Mouse (Mus musculus) heart, embryonic 12.5 days (tissue): ENCODE measurements around the gene 2900026A02Rik. TPM values are rescaled to one million over a fixed set of nuclear protein-coding genes. Genes with fewer than 3 reads are reported as not detected.

Experiments
- ATAC-seq: fragments of 200-750 bp; cut with Nextera tagmentation; 2 replicates; pipeline ENCODE4 v1.8.0; 2017; ENCODE audit warnings: moderate TSS enrichment, moderate library complexity; ENCODE audit not compliant: insufficient number of reproducible peaks, low FRiP score
- H3K27ac ChIP-seq: fragments of 300-500 bp; sonication (generic); 2 replicates; pipeline ENCODE4 v1.5.1; 2016; ENCODE audit warnings: mild to moderate bottlenecking, moderate library complexity; ENCODE audit not compliant: poor library complexity, severe bottlenecking
- H3K27me3 ChIP-seq: fragments of 300-500 bp; sonication (generic); replicated peaks from 2 replicates; pipeline ENCODE4 v1.6.1; 2016; ENCODE audit warnings: mild to moderate bottlenecking, moderate library complexity
- H3K36me3 ChIP-seq: fragments of 300-500 bp; sonication (generic); 2 replicates; pipeline ENCODE4 v1.6.1; 2016; ENCODE audit warnings: mild to moderate bottlenecking, moderate library complexity
- H3K4me1 ChIP-seq: fragments of 300-500 bp; sonication (generic); replicated peaks from 2 replicates; pipeline ENCODE4 v1.6.1; 2016; ENCODE audit warnings: mild to moderate bottlenecking
- H3K4me2 ChIP-seq: fragments of 300-500 bp; sonication (generic); 2 replicates; pipeline ENCODE4 v1.6.1; 2016; ENCODE audit warnings: mild to moderate bottlenecking, moderate library complexity
- H3K4me3 ChIP-seq: fragments of 300-500 bp; sonication (generic); 2 replicates; pipeline ENCODE4 v1.5.1; 2016; ENCODE audit warnings: mild to moderate bottlenecking
- H3K9ac ChIP-seq: fragments of 300-500 bp; sonication (generic); 2 replicates; pipeline ENCODE4 v1.6.1; 2016; ENCODE audit warnings: mild to moderate bottlenecking, moderate library complexity
- H3K9me3 ChIP-seq: fragments of 300-500 bp; sonication (generic); replicated peaks from 2 replicates; pipeline ENCODE4 v1.6.1; 2016; ENCODE audit warnings: mild to moderate bottlenecking, moderate library complexity
- WGBS: fragments of 180-500 bp; shearing (Covaris S2); methylation state at CpG from one replicate; pipeline ENCODE4 v1.1.7; 2016; 5-methylcytosine and 5-hydroxymethylcytosine counted together
- polyA plus RNA-seq: library from polyadenylated mRNA; unstranded; fragments of >200 nt; fragmentation: Nextera tagmentation; extraction: Ambion mirVana; gene quantifications from 2 replicates; pipeline ENCODE4 v1.2.1, GENCODE M21; 2016

The 2900026A02Rik gene
- polyA plus RNA-seq, 1 experiment from 2014 or later: 20.0 TPM

DNA sequence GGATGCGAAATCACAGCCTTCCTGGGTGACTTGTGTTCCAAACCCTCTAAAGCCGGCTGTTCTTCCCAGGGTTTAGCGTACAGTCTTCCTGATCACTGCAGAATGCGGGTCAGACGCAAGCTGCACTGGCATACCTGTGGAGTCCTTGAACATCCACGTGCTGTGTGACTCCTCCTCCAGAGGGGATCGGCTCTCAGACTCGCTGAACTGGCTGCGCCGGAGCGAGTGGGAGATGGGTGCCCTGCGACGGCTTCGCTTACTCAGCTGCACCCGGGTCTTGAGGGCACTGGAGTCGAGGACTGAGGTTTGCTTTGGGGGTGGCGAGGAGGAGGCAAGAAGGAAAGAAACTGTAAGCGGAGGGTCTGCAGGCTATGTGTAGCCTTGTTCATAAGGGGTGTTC, 125.6 kb downstream of the 2900026A02Rik start:
- no peak overlapping the region for H3K4me2 ChIP-seq
- WGBS: 87% methylated on average over 18 of the region's 18 CpGs
- no peak for ATAC-seq
- no peak overlapping the region for H3K27ac ChIP-seq
- no peaks in the 10 kb centered on the region for H3K27me3 ChIP-seq
- H3K9me3 ChIP-seq: no peaks in the 10 kb centered on the region
- no peak overlapping the region for H3K9ac ChIP-seq
- no peak overlapping the region for H3K4me3 ChIP-seq
- H3K4me1 ChIP-seq: peaks cover 8% of the 10 kb centered on the region; the same call in 1 of the 2 replicates
- peaks cover 89% of the 10 kb centered on the region for H3K36me3 ChIP-seq

GRCm38 (mm10) chr5:113092406-113092805, 128.6 kb downstream of the 2900026A02Rik start:
- Histone ChIP-seq H3K9me3 (no peaks in the 10 kb centered on the region), H3K36me3 (peaks cover 99% of the 10 kb centered on the region), H3K27me3 (no peaks in the 10 kb centered on the region), H3K4me1 (peaks cover 6% of the 10 kb centered on the region; the same call in 1 of the 2 replicates), H3K4me3 (no peak overlapping the region), H3K9ac (no peak overlapping the region), H3K27ac (no peak overlapping the region), H3K4me2 (no peak overlapping the region)
- WGBS: 74% methylated on average over 7 of the region's 7 CpGs
- no peak for ATAC-seq

DNA sequence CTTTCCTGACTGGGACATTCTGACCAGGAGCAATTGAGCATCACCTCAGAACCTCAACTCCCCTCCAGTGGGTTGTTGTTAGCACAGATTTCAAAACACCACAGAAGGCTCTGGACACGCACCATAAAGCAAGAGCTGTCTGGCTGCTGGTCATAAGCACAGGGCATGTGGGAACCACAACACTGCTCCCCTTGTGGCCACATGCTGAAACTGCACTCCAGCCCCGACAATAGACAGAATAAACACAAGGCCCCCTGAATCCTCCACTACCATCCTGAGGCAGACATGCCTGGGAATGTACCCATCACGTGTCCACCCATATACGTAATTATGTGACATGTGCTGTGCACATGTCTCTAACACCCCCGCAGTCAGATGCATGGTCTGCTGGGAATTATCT, 129.9 kb downstream of the 2900026A02Rik start:
- 61% methylated on average over 5 of the region's 5 CpGs for WGBS
- no peak overlapping the region for H3K4me3 ChIP-seq
- H3K27me3 ChIP-seq: no peaks in the 10 kb centered on the region
- no peak overlapping the region for H3K9ac ChIP-seq
- H3K9me3 ChIP-seq: no peaks in the 10 kb centered on the region
- no peak overlapping the region for H3K27ac ChIP-seq
- H3K4me1 ChIP-seq: peaks cover 11% of the 10 kb centered on the region
- no peak for ATAC-seq
- H3K4me2 ChIP-seq: no peak overlapping the region
- H3K36me3 ChIP-seq: peaks cover 88% of the 10 kb centered on the region

DNA sequence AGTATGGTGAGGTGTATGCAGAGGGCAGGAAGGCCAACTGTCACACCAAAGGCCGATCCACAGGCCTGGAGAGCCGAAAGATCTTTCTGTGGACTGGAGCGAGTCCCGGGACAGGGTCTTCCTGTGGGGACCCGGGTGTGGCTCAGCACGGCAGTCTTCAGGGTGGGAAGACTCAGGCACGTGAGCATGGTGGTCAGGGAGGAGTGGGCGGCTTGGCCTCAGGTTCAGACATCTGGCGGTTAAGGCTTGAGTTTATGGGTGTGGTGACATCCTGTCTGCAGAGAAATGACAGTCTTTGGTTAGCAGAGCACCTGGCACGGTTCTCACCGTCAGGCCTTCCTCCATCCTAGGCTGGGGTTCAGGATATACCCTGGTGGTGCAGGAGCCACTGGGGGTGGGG, 130.3 kb downstream of the 2900026A02Rik start:
- Histone ChIP-seq H3K36me3 (peaks cover 84% of the 10 kb centered on the region), H3K9ac (no peak overlapping the region), H3K4me3 (no peak overlapping the region), H3K27ac (no peak overlapping the region), H3K9me3 (no peaks in the 10 kb centered on the region), H3K4me1 (peaks cover 11% of the 10 kb centered on the region), H3K4me2 (no peak overlapping the region), H3K27me3 (no peaks in the 10 kb centered on the region)
- WGBS: 89% methylated on average over 11 of the region's 11 CpGs
- ATAC-seq: no peak

DNA sequence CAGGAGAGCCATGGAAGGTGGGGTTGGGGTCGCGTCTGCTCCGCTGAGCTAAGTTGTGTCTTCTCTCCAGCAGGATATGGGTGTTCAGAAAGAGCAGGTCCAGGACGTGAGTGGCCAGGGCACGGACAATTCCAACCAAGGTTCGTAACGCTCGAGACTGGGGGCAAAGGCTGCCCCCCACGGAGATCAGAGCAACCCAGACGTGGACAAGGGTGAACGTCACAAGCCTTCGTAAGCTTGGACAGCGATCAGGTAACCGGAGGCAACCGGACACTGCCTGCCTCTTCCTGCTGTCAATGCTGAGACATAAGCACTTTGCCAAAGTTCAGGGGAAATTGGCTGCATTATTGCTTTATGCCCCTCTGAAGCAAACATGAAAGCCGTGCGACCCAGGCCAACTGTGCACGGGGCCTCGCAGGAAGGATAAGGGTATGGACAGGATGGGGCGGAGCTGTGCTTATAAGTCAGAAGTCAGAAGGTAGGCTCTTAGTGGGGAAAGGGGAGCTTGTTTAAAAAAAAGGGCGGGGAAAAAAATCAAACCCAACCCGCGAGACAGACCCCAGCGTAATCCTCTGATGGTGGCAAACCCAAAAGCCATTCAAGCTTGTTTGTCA, 130.9 kb downstream of the 2900026A02Rik start:
- Histone ChIP-seq H3K9me3 (no peaks in the 10 kb centered on the region), H3K9ac (no peak overlapping the region), H3K36me3 (peaks cover 84% of the 10 kb centered on the region), H3K4me3 (no peak overlapping the region), H3K4me1 (peaks cover 11% of the 10 kb centered on the region), H3K4me2 (no peak overlapping the region), H3K27me3 (no peaks in the 10 kb centered on the region), H3K27ac (no peak overlapping the region)
- ATAC-seq: no peak
- 91% methylated on average over 24 of the region's 24 CpGs for WGBS

- no peak for ATAC-seq
These were observed 133.6 kb downstream of the 2900026A02Rik start for GRCm38 (mm10) chr5:113087465-113087864.

GRCm38 (mm10) chr5:113086990-113087389, 134.0 kb downstream of the 2900026A02Rik start:
- Histone ChIP-seq H3K36me3 (peaks cover 55% of the 10 kb centered on the region), H3K9ac (no peak overlapping the region), H3K4me2 (no peak overlapping the region), H3K4me3 (no peak overlapping the region), H3K27ac (no peak overlapping the region), H3K9me3 (no peaks in the 10 kb centered on the region), H3K4me1 (peaks cover 18% of the 10 kb centered on the region), H3K27me3 (no peaks in the 10 kb centered on the region)
- ATAC-seq: no peak
- 44% methylated on average over 4 of the region's 4 CpGs for WGBS

More at GRCm38 (mm10) chr5:113087465-113087864, 133.6 kb downstream of the 2900026A02Rik start:
- no peaks in the 10 kb centered on the region for H3K9me3 ChIP-seq
- no peaks in the 10 kb centered on the region for H3K27me3 ChIP-seq
- 77% methylated on average over 1 of the region's 2 CpGs for WGBS
- H3K9ac ChIP-seq: no peak overlapping the region
- peaks cover 60% of the 10 kb centered on the region for H3K36me3 ChIP-seq
- no peak overlapping the region for H3K4me2 ChIP-seq
- no peak overlapping the region for H3K4me3 ChIP-seq
- H3K4me1 ChIP-seq: peaks cover 15% of the 10 kb centered on the region
- no peak overlapping the region for H3K27ac ChIP-seq

GRCm38 (mm10) chr5:113086439-113086838, 134.6 kb downstream of the 2900026A02Rik start:
- Histone ChIP-seq H3K4me2 (no peak overlapping the region), H3K9me3 (no peaks in the 10 kb centered on the region), H3K9ac (no peak overlapping the region), H3K27me3 (no peaks in the 10 kb centered on the region), H3K4me3 (no peak overlapping the region), H3K36me3 (peaks cover 50% of the 10 kb centered on the region), H3K4me1 (peaks cover 19% of the 10 kb centered on the region), H3K27ac (no peak overlapping the region)
- no peak for ATAC-seq
- WGBS: 82% methylated on average over 12 of the region's 12 CpGs

DNA sequence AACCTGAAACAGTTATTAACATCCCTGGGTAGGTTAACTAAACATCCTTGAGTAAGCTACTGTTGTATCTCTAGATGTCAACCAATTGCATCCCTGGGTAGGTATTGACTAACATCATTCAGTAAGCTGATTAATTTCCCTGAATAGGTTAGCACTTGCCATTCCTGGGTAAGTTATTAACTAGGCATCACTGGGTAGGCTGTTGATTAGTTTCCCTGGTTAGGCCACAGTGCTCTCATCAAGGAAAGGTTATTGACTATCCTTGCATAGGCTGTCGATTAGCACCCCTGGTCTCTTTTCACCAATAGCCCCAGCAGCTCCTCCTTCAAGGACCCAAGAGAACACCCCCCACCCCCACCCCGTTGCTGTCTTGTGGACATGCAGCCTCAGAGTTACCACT, 135.1 kb downstream of the 2900026A02Rik start:
- 66% methylated on average over 2 of the region's 2 CpGs for WGBS
- no peak overlapping the region for H3K9ac ChIP-seq
- H3K4me3 ChIP-seq: no peak overlapping the region
- no peak overlapping the region for H3K27ac ChIP-seq
- H3K4me1 ChIP-seq: peaks cover 19% of the 10 kb centered on the region
- peaks cover 45% of the 10 kb centered on the region for H3K36me3 ChIP-seq
- no peak overlapping the region for H3K4me2 ChIP-seq
- no peaks in the 10 kb centered on the region for H3K27me3 ChIP-seq
- H3K9me3 ChIP-seq: no peaks in the 10 kb centered on the region
- no peak for ATAC-seq

DNA sequence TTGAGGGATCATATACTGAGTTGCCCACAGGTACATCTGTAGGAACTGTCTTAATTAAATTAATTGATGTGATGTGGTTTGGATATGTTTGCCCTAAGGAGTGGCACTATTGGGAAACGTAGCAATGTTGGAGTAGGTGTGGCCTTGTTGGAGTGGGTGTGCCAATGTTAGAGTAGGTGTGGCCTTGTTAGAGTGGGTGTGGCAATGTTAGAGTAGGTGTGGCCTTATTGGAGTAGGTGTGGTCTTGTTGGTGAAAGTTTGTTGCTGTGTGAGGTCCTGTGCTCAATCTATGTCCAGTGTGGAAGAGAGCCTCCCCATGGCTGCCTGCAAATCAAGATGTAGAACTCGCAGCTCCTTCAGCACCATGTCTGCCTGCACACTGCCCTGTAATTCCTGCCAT, 136.7 kb downstream of the 2900026A02Rik start:
- H3K27ac ChIP-seq: no peak overlapping the region
- no peaks in the 10 kb centered on the region for H3K27me3 ChIP-seq
- 83% methylated on average over 2 of the region's 2 CpGs for WGBS
- ATAC-seq: no peak
- H3K4me3 ChIP-seq: no peak overlapping the region
- peaks cover 25% of the 10 kb centered on the region for H3K4me1 ChIP-seq
- no peak overlapping the region for H3K9ac ChIP-seq
- H3K9me3 ChIP-seq: no peaks in the 10 kb centered on the region
- H3K4me2 ChIP-seq: no peak overlapping the region
- H3K36me3 ChIP-seq: peaks cover 29% of the 10 kb centered on the region

DNA sequence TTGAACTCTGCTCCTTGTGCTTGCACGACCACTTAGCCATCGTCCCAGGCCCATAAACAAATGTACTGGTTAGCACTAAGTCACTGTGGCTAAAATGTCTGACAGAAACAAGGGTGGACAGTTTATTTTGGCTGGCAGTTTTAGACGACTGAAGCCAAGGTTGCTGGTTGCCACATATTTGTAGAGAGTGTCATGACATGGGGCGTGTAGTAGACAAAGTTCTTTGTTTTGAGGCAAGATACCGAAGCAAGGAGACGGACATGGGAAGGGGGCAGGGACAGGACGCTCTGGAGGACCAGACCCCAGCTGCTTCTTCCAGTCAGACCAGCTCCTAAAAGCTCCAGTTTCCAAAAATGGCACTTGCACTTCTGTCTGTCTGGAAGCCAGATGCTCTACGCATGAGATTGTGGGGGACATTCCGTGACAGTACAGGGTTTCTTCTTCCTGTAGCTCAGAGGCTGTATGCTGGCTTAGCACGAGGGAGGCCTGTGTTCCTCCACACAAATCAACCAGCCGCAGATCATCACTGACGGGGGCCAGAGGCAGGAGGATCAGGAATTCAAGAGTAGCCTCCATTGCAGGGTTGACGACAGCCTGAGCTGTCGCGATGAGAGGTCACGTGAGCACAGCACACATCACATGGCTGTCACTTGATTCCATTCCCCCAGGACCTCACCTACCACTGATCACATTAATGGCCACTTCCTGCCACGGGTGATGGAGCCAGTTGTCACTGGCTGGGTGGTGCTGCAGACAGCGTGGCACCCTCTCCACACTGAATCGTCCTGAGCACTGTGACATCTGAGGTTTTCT, 138.5 kb downstream of the 2900026A02Rik start:
- Histone ChIP-seq H3K4me2 (peak overlapping the region; percentile 53), H3K36me3 (peaks cover 12% of the 10 kb centered on the region), H3K9me3 (no peaks in the 10 kb centered on the region), H3K9ac (no peak overlapping the region), H3K27ac (0 out of 2 replicates have a peak overlapping the region, but pooled peaks have one; percentile 8), H3K4me3 (no peak overlapping the region), H3K4me1 (peaks cover 25% of the 10 kb centered on the region), H3K27me3 (peaks cover 10% of the 10 kb centered on the region; the same call in 1 of the 2 replicates)
- WGBS: 37% methylated on average over 19 of the region's 19 CpGs
- 0 out of 2 replicates have a peak, but pooled peaks have one; percentile 26 for ATAC-seq
